Mouse (Mus musculus) telencephalon, adult 2 months (tissue): Measurements from ENCODE around the gene Sprr1a.
"Not testable (repeated sequence)": the region's sequence is repeated elsewhere in the genome, so short reads cannot be mapped to it uniquely, and the experiment has no call there.

Source experiments
- DNase-seq: peaks from one replicate; pipeline ENCODE4 v3.0.0-alpha.2; 2011; ENCODE audit warnings: low read depth, low spot score

Sprr1a gene

GRCm38 (mm10) chr3:92485863-92486262 is at the start of gene Sprr1a:
Gene Sprr1a, minus strand, starts transcription at chr3:92485895.
- no peak for DNase-seq

DNA sequence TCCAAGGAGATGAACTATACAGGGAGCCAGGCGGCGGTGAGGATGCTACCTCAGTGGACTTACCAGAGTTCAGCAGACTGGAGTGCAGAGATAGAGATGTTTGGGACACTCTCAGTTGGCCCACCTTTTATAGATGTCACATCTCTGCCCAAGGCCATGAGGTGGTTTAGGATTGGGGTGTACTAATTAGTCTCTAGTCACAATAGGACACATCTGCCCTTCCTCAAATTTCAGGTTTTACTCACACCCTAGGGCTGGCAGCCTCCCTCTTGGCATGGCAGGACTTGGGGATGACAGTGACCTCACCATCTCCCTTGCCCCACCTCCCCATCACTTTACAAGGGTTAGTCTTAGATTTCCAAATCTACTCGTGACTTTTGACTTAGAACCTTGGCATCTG is 48.7 kb upstream of the Sprr1a start, which contains the start of gene 2310046K23Rik:
Gene 2310046K23Rik (minus strand): TSS at position 101 of the 400 bp plus-strand sequence.
- no peak for DNase-seq

- peak; percentile 40 for DNase-seq
Observed at GRCm38 (mm10) chr3:92512325-92512724, 26.6 kb upstream of the Sprr1a start.

DNA sequence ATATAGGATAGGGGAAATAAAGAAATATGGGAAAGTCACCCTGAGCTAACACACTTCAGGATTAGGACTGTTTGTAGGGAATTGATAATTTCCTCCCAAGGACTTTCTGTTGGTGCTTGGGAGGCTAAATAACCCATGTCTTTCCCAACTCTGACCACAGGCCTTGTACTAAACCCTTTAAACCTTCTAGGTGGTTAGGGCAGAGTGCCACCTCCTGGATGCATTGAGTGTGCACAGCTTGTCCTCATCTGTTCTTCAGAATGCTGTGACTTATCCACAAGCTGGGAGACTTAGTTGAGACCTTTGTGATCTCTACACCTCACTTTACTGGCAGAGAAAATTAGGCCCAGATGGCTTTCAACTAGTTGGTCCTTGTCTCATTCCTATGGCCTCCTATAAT is 25.1 kb upstream of the Sprr1a start:
- no peak for DNase-seq

DNA sequence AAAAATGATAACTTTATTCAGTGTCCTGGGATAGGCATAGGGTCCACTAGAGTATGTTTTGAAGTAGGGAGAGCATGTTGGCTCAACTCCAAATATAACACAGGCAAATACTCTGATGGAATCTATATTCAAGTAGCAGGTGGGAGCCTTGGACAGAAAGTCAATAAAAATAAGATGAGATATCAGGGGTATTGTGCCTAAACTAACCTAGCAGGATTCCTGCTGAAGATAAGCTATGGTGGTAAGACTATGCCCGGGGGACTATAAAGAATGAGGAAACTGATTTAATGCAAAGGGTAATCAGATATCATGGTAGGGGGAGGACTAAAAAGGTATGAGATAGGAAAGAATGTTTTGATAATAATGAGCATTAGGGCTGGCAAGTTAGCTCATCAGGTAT is 22.5 kb upstream of the Sprr1a start:
- DNase-seq, result no peak

DNA sequence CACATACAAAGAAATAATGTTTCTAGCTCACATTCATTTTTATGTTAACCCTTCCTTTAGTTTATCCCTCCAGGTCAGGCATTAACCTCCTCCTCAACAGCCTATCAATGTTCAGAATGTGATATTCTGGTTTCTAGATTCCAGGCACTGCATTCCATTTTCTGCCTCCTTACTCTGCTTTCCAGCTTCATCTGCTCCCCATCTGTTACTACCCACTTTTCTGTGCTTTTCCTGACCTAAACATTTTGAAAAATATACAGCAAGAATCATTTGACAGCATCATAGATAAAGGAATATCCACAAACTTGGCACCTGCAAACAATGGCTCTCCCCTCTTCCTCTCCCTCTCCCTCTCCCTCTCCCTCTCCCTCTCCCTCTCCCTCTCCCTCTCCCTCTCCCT is 17.8 kb upstream of the Sprr1a start:
- DNase-seq, result no peak

DNA sequence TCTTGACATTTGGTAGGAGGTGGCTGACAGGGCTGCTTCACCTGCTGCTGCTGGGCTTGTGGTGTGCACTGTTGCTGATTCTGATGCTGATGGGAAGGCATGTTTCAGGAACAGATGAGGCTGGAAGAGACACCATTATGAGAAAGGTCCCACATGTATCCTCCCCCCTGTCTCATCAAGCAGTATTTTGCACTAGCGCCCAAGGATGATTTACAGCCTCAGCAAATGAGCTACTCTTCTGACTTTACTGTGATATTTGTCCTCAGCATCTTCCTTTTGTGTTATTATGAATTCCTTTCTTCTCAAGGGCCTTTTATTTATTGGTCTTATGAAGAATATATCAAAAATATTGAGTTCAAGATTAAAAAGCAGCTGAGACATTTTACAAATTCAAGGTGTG is 14.7 kb upstream of the Sprr1a start, which contains the start of gene Sprr4:
Gene Sprr4 (minus strand): TSS at position 101 of the 400 bp plus-strand sequence.
- DNase-seq, result no peak

GRCm38 (mm10) chr3:92490262-92490661 is 4.6 kb upstream of the Sprr1a start:
- DNase-seq, result not testable (repeated sequence)

DNA sequence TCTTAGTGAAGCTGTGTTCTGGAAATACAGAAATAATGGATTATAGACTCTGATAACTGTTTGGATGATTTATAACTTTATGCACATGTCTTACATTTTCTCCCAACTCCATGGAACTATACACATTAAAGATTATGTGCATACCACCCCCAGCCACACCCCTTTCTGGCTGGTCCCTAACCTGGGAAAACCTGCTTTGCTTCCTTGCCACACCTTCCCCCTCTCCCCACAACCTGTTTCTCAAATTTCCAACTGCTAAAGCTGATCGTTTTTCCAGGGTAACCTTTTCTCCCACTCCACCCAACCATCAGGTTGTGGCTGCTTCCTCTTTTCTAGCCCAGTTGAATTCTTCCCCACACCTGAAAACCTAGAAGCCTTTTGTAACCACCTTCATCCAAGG is 612 bp upstream of the Sprr1a start:
- DNase-seq, result no peak

DNA sequence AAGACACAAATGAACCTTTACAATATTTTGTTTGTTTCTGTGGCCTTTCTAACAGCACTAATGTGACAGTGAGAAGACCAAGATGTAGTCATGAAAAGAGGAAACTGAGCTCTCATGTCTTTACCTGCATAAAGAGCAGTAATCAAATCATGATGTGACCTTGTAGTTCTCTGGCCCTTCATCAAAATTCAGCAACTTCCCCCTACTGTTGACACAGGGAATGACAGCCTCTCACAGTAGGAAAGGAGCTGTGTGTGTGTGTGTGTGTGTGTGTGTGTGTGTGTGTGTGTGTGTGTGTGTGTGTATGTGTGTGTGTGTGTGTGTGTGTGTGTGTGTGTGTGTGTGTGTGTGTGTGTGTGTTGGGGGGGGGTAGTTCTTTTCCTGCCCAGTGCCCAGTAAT is 4.4 kb downstream of the Sprr1a start:
- not testable (repeated sequence) for DNase-seq

DNA sequence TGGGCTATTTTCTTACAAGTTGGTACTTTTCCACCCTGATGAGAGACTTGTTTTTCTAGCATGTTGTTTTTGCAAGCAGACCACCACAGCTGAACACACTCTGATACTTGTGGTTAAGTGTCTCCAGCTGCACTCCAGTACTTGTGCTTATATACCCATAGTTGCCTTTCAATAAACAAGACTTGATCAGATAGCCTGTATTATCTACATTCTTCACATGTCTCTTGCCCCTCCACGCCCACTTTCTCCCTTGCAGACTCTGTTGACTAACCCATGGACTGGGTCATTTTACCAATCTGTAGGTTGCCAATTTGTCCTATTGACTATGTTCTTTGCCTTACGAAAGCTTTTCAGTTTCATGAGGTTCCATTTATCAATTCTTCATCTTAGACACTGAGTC is 15.6 kb downstream of the Sprr1a start:
- no peak for DNase-seq

DNA sequence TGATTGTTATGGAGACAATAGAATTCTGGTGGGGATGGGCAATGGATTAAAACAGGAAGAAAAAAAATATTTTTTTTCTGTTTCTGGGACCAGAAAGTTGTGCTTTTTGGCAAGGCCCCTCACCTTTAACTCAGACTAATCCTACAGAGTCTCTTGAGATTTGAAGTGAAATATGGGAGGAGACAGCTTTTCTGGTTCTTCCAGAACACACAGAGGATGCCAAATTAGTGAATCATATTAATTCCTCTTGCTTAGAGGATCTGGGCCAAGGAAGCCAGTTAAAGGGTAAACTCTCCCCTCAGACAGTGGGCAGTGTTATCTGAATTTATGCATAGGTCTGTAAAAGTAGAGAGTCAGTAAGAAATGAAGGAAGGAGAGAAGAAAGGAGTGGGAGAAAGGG is 18.3 kb downstream of the Sprr1a start:
- DNase-seq, result no peak

GRCm38 (mm10) chr3:92466576-92466975 is 19.1 kb downstream of the Sprr1a start:
- DNase-seq, result no peak

DNA sequence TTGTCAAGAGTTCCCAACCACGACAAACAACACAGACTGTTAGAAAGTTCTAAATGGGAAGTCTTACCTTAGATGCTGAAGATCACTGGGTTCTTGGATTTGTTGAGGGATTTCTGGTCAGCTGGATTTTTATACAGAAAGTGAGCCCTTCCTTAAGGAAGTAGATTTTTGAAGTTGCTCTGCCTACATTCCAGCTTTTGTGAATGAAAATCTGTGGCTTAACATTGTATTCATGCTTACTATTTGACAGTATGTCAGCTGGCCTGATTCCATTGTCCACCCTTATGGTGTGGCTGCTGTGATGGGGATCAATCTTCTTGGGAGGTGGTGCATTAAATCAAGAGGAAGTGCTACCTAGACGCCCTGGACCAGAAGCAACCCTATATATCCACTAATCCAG is 27.1 kb downstream of the Sprr1a start, which contains the start of gene Sprr3:
Gene Sprr3 (minus strand): TSS at position 101 of the 400 bp plus-strand sequence.
- DNase-seq, result no peak

- no peak for DNase-seq
Observed at GRCm38 (mm10) chr3:92455151-92455550, 30.5 kb downstream of the Sprr1a start.

GRCm38 (mm10) chr3:92440177-92440576 is 45.5 kb downstream of the Sprr1a start:
- DNase-seq, result no peak

DNA sequence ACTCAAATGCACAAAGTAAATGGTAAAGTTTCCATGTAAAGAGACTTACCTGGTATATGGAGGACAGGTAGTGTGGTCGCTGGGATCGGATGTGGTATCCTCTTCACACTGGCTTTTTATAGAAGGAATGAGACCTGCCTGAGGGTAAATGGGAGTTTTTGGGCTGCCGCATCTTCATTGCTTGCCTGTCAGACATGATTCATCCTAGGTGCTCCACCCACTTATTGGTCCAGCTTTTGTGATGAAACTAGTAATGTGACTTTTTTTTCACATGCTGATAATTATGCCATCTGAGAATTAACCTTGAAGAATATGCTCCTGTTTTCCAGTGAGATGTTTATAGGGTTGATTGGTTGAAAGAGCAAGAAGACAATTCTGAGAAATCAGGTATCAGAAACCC is 47.0 kb downstream of the Sprr1a start, which contains the start of gene Sprr1b:
Gene Sprr1b (minus strand): TSS at position 101 of the 400 bp plus-strand sequence.
- no peak for DNase-seq
